Mouse (Mus musculus) gastrocnemius, postnatal 36 days (tissue): ENCODE measurements around the gene Dab2ip. TPM values are rescaled to one million over a fixed set of nuclear protein-coding genes. Genes with fewer than 3 reads are reported as not detected.

Experiments
- DNase-seq, 2 experiments: peaks; one replicate each; pipeline ENCODE4 v3.0.0; 2022
- intact Hi-C: fragments of 180-260 bp; cut with DNase I; formaldehyde crosslinking; loops from one replicate; pipeline ENCODE4 v1.15.1; 2025
- total RNA-seq, 2 experiments: library from RNA; stranded (reverse); gene quantifications; 2 replicates each; pipeline ENCODE4 v1.2.3; 2021

The Dab2ip gene
- total RNA-seq, 2 experiments from 2014 or later, result 37.6 to 46.5 TPM

- intact Hi-C loops, result no loop called here
- DNase-seq, result no peak
Measured at GRCm38 (mm10) chr2:35673986-35674385, 115.9 kb downstream of the Dab2ip start.

GRCm38 (mm10) chr2:35674431-35674830, 116.4 kb downstream of the Dab2ip start:
- DNase-seq, result no peak
- intact Hi-C loops, result no loop called here

GRCm38 (mm10) chr2:35676075-35676665, 118.1 kb downstream of the Dab2ip start:
- no peak for DNase-seq
- intact Hi-C loops, result no loop called here

GRCm38 (mm10) chr2:35677855-35678254, 119.8 kb downstream of the Dab2ip start:
- DNase-seq, result peak in 1 of 2 experiments; percentile 42
- intact Hi-C loops, result no loop called here

- no peak for DNase-seq
- intact Hi-C loops, result no loop called here
Measured at GRCm38 (mm10) chr2:35678440-35678839, 120.4 kb downstream of the Dab2ip start.

GRCm38 (mm10) chr2:35679812-35680672, 122.0 kb downstream of the Dab2ip start:
- DNase-seq, result no peak

GRCm38 (mm10) chr2:35680833-35681232, 122.8 kb downstream of the Dab2ip start:
- DNase-seq, result no peak
- intact Hi-C loops, result no loop called here

More at GRCm38 (mm10) chr2:35679812-35680672, 122.0 kb downstream of the Dab2ip start:
- intact Hi-C loops, result no loop called here

- no peak for DNase-seq
- intact Hi-C loops, result no loop called here
Measured at GRCm38 (mm10) chr2:35684005-35684404, 125.9 kb downstream of the Dab2ip start.

- intact Hi-C loops, result no loop called here
- DNase-seq, result no peak
Measured at GRCm38 (mm10) chr2:35684735-35685312, 126.8 kb downstream of the Dab2ip start.

- DNase-seq, result no peak
- intact Hi-C loops, result no loop called here
Measured at GRCm38 (mm10) chr2:35686104-35686503, 128.0 kb downstream of the Dab2ip start.

- no peak for DNase-seq
- intact Hi-C loops, result no loop called here
Measured at GRCm38 (mm10) chr2:35687557-35688070, 129.5 kb downstream of the Dab2ip start.

- intact Hi-C loops, result no loop called here
- DNase-seq, result no peak
Measured at GRCm38 (mm10) chr2:35688121-35688520, 130.1 kb downstream of the Dab2ip start.

GRCm38 (mm10) chr2:35688581-35688980, 130.5 kb downstream of the Dab2ip start:
- no peak for DNase-seq
- intact Hi-C loops, result no loop called here

- intact Hi-C loops, result no loop called here
- no peak for DNase-seq
Measured at GRCm38 (mm10) chr2:35689881-35690280, 131.8 kb downstream of the Dab2ip start.

- intact Hi-C loops, result no loop called here
- peak; percentile 68 to 72 for DNase-seq
Measured at GRCm38 (mm10) chr2:35691257-35692049, 133.4 kb downstream of the Dab2ip start.

- intact Hi-C loops, result no loop called here
- no peak for DNase-seq
Measured at GRCm38 (mm10) chr2:35692272-35692900, 134.3 kb downstream of the Dab2ip start.

GRCm38 (mm10) chr2:35693037-35693436, 135.0 kb downstream of the Dab2ip start:
- intact Hi-C loops, result no loop called here
- DNase-seq, result no peak

GRCm38 (mm10) chr2:35694111-35694510, 136.0 kb downstream of the Dab2ip start:
- intact Hi-C loops, result no loop called here
- no peak for DNase-seq

GRCm38 (mm10) chr2:35696193-35696541, 138.1 kb downstream of the Dab2ip start:
- DNase-seq, result no peak
- intact Hi-C loops, result loop anchor here (5.0 kb wide), 1 partner anchor 34 kb away; no protein-coding TSS in a partner anchor
